Mouse (Mus musculus) CD8-positive naive resting alpha-beta T cell, adult 2 months (primary cell): Measurements from ENCODE around the gene Isyna1.
"Not testable (repeated sequence)": the region's sequence is repeated elsewhere in the genome, so short reads cannot be mapped to it uniquely, and the experiment has no call there.

Experiments
- DNase-seq, 2 experiments: peaks; one replicate each; pipeline ENCODE4 v3.0.0; 2022; ENCODE audit warnings: low read depth in 2 of 2, low spot score in 2 of 2

The Isyna1 gene

DNA sequence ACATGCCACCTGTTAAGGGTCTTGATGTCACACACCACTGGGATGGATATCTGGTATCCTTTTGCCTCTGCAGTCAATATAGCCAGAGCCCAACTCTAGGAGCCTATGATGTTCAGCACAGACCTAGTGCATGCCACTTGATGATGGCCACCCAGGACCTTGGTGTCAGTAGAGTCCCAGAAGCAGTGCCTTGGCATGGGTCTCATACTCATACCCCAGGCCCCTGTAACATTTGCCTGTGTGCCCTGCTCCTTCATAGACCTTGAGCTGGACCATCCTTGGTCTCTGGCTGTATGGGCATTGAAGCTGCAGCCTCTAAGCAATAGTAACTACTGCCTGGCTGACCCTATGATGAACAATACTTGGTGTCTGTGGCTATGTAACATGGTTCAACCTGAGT lies 19.9 kb upstream of the Isyna1 start:
- DNase-seq: no peak

DNA sequence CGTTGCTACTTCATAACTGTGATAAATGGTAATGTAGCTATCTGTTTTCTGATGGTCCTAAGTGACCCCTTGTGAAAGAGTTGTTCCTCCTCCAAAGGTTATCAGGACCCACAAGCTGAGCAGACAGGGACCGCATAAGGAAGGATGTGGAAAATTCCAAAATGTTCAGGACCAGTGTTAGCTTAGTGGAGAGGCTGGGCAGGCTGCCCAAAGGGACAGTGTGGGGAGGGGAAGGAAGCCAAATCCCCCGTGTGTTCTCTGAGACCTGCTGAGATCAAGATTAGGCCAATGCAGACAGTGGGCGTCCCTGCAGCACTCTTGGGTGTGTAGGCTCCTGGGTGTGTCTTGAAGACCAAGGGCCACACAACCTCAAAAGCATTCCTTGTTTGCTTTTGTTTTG lies 19.3 kb upstream of the Isyna1 start:
- DNase-seq: no peak

- DNase-seq: no peak
Measured at GRCm38 (mm10) chr8:70577207-70577606, 17.0 kb upstream of the Isyna1 start.

DNA sequence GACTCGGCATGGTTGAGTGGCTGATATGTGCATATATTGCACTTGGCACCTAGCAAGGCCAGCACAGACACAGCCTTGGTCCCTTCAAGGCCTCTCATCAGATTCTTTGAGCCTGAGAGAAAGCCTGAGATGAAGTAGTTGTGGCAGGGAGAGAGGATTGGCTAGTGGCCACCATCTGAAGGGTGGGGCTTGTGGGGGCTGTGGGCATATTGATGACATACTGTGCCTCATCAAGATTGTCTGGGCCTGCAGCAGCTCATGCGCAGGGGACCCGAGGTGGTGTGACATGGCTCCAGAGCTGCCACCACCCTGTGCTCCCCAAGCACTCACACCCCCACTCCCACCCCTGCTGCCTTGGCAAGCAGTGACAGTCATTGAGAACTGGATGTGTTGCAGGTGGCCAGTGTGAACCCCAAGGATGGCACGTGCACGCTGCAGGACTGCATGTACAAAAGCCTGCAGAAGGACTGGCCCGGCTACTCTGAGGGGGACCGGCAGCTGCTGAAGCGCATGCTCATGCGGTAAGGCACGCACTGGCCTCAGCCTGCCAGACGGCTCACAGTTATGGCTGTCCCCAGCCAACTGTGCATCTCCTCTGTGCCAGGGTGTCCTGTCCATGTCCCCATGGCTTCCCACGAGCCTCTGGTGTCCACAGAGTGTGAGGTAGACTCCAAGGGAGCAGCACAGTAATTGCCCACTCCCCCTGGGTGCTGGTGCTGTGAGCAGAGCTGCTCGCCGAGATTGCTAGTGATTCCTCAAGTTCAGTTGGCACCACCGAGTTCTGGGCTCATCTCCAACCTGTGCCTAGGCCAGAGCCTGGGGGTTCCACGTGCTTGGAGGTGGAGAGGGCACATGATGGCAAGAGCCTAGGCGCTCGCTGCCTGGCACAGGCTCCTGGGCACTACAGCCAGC lies 10.4 kb upstream of the Isyna1 start:
- DNase-seq: no peak

DNA sequence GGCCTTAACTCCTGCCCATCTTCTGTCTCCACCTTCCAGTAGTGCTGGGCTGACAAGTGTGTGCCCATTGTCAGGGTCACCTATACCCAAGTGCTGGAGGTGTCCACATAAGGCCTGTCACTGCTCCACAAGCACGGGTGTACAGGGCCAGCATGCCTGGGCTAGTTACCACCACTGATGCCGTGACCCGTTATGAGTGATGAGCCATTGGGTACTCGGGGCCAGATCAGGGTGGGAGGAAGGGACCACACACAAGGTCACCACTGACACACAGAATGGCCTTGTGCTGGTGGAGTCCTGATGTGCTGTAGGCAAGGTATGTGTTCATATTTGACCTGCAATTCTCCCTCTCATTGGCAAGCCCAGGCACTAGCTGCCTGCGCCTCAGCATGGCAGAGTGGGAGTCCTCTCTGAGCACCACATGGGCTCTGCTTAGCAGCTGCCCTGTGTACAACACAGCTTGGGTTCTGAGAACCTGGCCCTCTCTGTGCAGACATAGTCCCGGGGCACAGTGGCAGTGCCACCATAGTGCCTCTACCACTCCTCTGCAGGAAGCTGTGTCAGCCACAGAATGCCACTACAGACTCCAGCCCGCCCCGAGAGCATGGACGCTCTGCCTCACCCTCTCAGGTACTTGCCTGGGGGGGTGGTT lies 9.4 kb upstream of the Isyna1 start:
- DNase-seq: no peak

DNA sequence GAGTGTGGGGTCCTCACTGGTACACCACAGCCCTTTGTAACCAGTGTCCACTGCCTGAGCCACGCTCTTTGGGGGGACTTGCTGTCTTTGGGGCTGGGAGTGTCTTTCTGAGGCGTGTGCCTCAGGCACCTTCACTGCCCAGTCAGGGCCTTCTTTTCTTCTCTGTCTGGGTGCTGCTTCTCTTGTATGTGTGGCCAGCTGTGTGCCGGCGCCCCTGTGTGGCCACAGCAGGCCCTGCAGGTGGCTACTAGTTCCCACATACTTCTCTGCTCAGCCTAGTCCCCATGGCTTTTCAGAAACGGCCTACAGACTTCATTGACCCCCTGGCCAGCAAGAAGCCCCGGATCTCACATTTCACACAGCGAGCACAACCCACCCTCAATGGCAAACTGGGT lies 8.9 kb upstream of the Isyna1 start:
- peak in 1 of 2 experiments; percentile 52 for DNase-seq

DNA sequence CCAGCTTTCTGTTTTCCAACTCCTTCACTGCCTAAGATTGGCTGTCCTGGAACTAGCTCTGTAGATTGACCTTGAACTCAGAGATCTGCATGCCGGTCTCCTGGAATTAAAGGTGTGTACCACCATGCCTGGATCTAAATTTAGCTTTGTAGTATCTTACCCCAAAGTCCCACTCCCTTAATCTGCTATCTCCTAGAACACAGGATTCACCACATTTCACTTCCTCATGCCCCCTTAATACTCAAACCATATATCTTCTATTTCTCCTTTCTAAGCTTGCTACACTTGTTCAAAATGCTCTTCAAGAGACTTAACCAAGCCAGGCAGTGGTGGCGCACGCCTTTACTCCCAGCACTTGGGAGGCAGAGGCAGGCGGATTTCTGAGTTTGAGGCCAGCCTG lies 6.2 kb upstream of the Isyna1 start:
- not testable (repeated sequence) for DNase-seq

DNA sequence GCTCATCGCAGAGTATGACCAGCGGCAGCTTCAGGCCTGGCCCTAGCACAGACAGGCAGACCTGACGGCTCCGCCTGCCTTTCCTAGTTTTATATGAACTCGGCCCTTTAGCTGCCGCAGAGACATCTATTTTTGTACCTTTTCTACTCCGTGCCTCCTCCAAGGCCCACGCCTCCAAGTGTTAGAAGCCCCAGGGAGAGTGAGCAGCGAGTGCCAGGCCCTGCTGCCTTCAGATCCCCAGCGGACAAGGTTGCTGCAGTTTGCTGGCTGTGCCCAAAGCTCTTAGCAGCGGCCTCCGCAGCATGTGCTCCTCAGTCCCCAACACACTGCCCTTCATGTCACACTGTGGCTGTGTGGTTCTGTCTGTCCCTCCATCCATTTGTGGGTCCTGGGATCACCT lies 2.6 kb upstream of the Isyna1 start:
- no peak for DNase-seq

DNA sequence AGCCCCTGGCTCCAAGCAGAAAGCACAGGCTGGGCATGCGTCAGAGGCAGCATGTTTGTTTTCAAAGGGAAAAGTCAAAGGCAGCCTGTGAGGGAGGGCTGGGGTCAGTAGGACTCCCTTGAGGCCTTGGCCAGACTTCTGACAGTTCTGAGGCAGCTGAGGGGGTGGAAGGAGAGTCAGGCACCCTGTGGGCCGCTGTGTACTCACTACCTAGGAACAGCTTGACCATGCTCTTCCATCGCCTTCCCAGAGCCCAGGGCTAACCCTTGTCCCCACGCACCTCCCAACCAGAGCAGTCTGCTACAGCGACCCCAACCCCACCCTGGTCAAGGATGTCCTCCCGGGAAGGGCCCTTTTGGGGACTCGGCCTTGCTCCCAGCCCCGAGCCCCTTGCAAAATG lies 1.0 kb upstream of the Isyna1 start:
- DNase-seq: no peak

DNA sequence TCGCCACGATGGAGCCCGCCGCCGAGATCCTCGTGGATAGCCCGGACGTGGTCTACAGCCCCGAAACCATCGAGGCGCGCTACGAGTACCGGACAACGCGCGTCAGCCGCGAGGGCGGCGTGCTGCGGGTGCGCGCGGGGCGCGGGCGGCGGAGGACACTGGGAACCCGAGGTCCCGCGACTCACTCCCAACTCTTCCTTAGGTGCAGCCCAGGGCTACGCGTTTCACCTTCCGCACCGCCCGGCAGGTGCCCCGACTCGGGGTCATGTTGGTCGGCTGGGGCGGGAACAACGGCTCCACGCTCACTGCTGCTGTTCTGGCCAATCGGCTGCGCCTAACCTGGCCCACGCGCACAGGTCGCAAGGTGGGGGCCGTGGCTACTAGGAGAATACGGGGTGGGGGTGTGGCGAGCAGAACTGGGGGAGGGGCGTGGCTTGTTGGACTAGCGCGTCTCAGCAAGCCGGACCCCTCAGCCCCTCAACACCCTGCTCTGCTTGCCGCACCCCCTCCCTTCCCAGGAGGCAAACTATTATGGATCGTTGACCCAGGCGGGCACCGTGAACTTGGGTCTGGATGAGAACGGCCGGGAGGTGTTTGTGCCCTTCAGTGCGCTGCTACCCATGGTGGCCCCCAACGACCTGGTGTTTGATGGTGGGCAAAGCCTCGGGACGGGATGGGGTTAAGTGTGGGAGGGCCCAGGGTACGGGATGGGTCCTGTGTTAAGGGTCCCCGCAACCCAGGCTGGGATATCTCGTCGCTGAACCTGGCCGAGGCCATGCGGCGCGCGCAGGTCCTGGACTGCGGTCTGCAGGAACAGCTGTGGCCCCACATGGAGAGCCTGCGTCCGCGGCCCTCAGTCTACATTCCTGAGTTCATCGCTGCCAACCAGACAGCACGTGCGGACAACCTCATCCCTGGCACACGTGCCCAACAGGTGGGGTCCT lies 720 bp downstream of the Isyna1 start:
- DNase-seq: peak in 1 of 2 experiments; percentile 27

DNA sequence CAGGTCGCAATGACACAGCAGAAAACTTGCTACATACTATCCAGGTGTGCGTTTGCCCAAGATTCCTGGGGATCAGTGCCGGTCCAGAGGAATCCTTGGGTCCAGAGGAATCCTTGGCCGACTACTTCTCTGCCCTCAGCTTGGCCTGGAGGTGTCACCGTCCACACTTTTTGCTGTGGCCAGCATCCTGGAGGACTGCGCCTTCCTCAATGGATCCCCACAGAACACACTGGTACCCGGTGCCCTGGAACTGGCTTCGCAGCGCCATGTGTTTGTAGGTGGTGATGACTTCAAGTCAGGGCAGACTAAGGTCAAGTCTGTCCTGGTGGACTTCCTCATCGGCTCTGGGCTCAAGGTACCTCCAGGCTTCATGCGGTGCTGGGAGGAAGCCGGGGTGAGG lies 1.6 kb downstream of the Isyna1 start:
- DNase-seq: no peak

DNA sequence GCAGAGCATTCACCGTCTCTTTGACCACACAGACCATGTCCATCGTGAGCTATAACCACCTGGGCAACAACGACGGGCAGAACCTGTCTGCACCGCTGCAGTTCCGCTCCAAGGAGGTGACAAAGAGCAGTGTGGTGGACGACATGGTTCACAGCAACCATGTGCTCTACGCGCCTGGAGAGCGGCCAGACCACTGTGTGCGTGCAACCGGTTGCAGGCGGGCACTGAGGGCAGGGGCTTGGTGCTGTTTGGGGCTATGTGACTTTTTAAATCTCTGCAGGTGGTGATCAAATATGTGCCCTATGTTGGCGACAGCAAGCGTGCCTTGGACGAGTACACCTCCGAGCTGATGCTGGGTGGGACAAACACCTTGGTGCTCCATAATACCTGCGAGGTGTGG lies 2.0 kb downstream of the Isyna1 start:
- no peak for DNase-seq

GRCm38 (mm10) chr8:70596775-70597416 lies 2.7 kb downstream of the Isyna1 start:
- DNase-seq: peak in 1 of 2 experiments; percentile 51

DNA sequence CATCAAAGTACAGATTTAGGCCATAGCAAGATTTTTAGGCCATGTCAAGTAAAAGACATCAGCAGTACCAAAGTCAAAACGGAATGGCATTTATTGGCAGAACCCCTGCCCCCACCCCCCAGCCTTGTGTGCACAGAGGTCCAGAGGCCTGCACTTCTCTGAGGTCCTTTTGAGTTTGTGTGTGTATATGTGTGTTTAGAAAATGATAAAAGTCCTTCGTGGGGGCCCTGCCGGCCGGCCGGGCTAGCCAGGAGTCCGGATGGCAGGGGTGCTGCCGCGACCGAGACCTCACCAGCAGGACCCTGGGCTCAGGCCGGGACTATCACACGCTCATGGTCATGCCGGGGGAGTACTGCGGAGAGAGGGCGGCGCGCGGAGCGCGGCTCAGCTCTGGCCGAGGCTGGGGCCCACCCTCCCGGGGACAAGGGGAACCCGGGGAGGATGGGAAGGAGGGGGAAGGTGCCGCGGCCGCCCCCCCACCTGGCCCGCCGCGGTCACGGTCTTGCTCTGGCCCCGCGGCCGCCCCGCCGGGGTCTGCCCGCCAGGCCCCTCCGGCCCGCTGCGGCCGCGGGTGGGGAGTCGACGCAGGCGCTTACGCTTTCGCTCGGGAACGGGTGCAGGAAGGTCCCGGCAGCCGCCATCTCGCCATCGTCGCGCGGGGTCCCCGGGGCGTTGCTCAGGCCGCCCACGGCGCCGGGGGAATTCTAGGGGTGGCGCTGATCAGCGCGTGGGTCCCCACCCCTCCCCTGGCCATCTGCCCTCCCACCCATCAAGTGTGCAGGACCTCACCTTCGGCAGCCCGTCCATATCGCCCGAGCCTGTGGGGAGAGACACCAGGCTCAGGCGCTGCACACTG lies 3.5 kb downstream of the Isyna1 start:
- no peak for DNase-seq

DNA sequence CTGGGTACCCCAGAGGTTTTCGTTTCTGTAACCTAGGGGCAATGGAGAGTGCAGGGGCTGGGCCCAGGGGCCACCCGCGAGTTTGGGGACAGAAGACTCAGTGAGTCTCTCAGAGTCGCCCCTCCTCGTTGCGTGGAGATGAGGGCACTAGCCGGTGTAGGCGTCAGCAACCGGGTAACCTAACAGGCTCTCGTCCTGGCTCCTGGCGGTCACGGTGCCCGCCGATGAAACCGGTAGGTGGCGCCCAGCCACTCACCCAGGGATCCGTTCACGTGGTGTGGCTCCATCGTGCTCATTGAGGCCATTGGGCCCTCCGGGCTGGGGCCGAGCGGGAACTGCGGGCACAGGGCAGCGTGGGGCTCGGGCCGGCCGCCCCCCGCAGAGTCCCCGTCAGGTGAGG lies 4.1 kb downstream of the Isyna1 start:
- no peak for DNase-seq

- no peak for DNase-seq
Measured at GRCm38 (mm10) chr8:70598722-70599121, 4.5 kb downstream of the Isyna1 start.

- DNase-seq: no peak
Measured at GRCm38 (mm10) chr8:70599507-70600290, 5.5 kb downstream of the Isyna1 start.

- no peak for DNase-seq
Measured at GRCm38 (mm10) chr8:70600473-70601270, 6.5 kb downstream of the Isyna1 start.
